Mouse (Mus musculus) lung, postnatal 0 days (tissue): ENCODE data around the gene Rgs6.

Experiments
- CTCF ChIP-seq: IDR thresholded peaks from 2 replicates; pipeline ENCODE4 v1.5.1; 2016; ENCODE audit warnings: antibody characterized with exemption, mild to moderate bottlenecking
- EP300 ChIP-seq: IDR thresholded peaks from 2 replicates; pipeline ENCODE4 v1.6.1; 2016; ENCODE audit warnings: antibody characterized with exemption, mild to moderate bottlenecking, control low read depth

- TF ChIP-seq CTCF (no peak), EP300 (no peak)
These were observed 457.0 kb downstream of the Rgs6 start for GRCm38 (mm10) chr12:83045001-83045531.
